Mouse (Mus musculus) kidney, adult 2 months (tissue): Measurements from ENCODE around the gene Galntl6.

Experiments used
- CTCF ChIP-seq: fragments of 200-500 bp; conservative IDR thresholded peaks from 2 replicates; pipeline ENCODE4 v1.5.1; 2011; ENCODE audit warnings: low read depth, mild to moderate bottlenecking, control low read depth, low read length, moderate library complexity, mixed read lengths; ENCODE audit not compliant: insufficient read depth, insufficient read length
- POLR2A ChIP-seq: fragments of 200-500 bp; IDR thresholded peaks from one replicate; pipeline ENCODE4 v1.6.1; 2011; ENCODE audit warnings: low read depth, low read length, control low read depth

- TF ChIP-seq CTCF (no peak), POLR2A (no peak)
Measured at GRCm38 (mm10) chr8:57920326-57920903, 992.0 kb downstream of the Galntl6 start.
